Mouse (Mus musculus) cerebral cortex, adult 2 months (tissue): ENCODE data around the gene Src.

Experiments used
- WGBS: fragments of 180-500 bp; shearing (Covaris S2); methylation state at CpG from one replicate; pipeline ENCODE4 v1.1.7; 2018; 5-methylcytosine and 5-hydroxymethylcytosine counted together

The Src gene

GRCm38 (mm10) chr2:157478651-157479050 lies 60.4 kb downstream of the Src start:
- 47% methylated on average over 8 of the region's 8 CpGs for WGBS

- WGBS, result 53% methylated on average over 15 of the region's 15 CpGs
These were observed 61.8 kb downstream of the Src start for GRCm38 (mm10) chr2:157479858-157480568.

- WGBS, result 31% methylated on average over 12 of the region's 12 CpGs
These were observed 64.5 kb downstream of the Src start for GRCm38 (mm10) chr2:157482729-157483128.

GRCm38 (mm10) chr2:157486559-157486958 lies 68.3 kb downstream of the Src start:
- WGBS, result 85% methylated on average over 5 of the region's 5 CpGs

GRCm38 (mm10) chr2:157486981-157487656 lies 68.9 kb downstream of the Src start:
- WGBS, result 70% methylated on average over 7 of the region's 7 CpGs

- 56% methylated on average over 12 of the region's 12 CpGs for WGBS
These were observed 69.5 kb downstream of the Src start for GRCm38 (mm10) chr2:157487733-157488175.

- WGBS, result 47% methylated on average over 3 of the region's 3 CpGs
These were observed 75.0 kb downstream of the Src start for GRCm38 (mm10) chr2:157493240-157493639.

- WGBS, result 46% methylated on average over 4 of the region's 4 CpGs
These were observed 80.3 kb downstream of the Src start for GRCm38 (mm10) chr2:157498529-157498928.

GRCm38 (mm10) chr2:157500364-157500763 lies 82.1 kb downstream of the Src start:
- 68% methylated on average over 2 of the region's 2 CpGs for WGBS

GRCm38 (mm10) chr2:157501324-157501723 lies 83.1 kb downstream of the Src start:
- WGBS, result 69% methylated on average over 4 of the region's 4 CpGs

- 28% methylated on average over 14 of the region's 14 CpGs for WGBS
These were observed 88.5 kb downstream of the Src start for GRCm38 (mm10) chr2:157506779-157507178.

- 86% methylated on average over 5 of the region's 5 CpGs for WGBS
These were observed 90.9 kb downstream of the Src start for GRCm38 (mm10) chr2:157509182-157509581.

- 81% methylated on average over 4 of the region's 4 CpGs for WGBS
These were observed 91.8 kb downstream of the Src start for GRCm38 (mm10) chr2:157510031-157510430.

GRCm38 (mm10) chr2:157512859-157513258 lies 94.6 kb downstream of the Src start:
- 63% methylated on average over 9 of the region's 9 CpGs for WGBS

GRCm38 (mm10) chr2:157513737-157514208 lies 95.5 kb downstream of the Src start:
- WGBS, result 70% methylated on average over 9 of the region's 9 CpGs

GRCm38 (mm10) chr2:157514353-157514752 lies 96.1 kb downstream of the Src start:
- 64% methylated on average over 4 of the region's 4 CpGs for WGBS

GRCm38 (mm10) chr2:157517526-157517925 lies 99.3 kb downstream of the Src start:
- 71% methylated on average over 6 of the region's 6 CpGs for WGBS

GRCm38 (mm10) chr2:157518451-157518850 lies 100.2 kb downstream of the Src start:
- whole genome bisulfite sequencing, result 64% methylated on average over 7 of the region's 7 CpGs

GRCm38 (mm10) chr2:157519452-157519851 lies 101.2 kb downstream of the Src start:
- 84% methylated on average over 6 of the region's 6 CpGs for WGBS

GRCm38 (mm10) chr2:157520496-157520895 lies 102.3 kb downstream of the Src start:
- 33% methylated on average over 5 of the region's 5 CpGs for WGBS
